Mouse (Mus musculus): ENCODE data around the gene Hkdc1. TPM values are rescaled to one million over a fixed set of nuclear protein-coding genes. Genes with fewer than 3 reads are reported as not detected.

Gene Hkdc1
- polyA plus RNA-seq, 1 experiment from 2014 or later = 0.47 TPM

DNA sequence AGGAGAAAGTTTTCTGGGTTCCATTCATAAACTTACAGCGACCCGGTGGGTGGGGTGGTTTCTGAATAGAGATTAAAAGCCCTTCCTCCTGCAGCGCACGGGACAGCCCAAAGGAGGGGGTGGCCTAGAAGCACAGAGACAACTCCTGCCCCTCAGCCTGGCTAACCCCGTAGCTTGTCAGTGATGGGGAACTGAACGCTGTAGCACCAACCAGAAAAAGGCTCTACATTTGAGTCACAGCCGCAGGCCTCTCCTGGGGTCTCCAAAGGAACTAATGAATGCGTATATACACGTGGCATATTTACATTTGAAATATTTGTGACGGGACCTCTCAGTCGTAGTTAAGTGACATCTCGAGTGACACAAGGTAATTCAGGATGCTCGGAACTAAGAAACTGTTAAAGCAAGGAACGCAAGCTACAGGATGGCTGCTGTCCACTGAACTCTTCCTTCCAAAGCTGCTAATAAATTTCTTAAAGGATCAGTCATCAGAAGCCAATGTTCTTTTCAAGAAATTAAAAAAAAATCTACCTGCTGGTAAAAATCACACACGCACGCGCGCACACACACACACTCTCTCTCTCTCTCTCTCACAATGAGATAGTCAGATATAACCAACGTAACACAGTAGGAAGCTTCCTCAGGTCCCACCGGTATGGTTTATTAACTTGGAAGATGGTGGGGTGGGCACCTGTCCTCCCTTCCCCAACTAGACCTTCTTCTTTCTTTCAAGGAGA, 87.4 kb downstream of the Hkdc1 start:
- no peak for ATAC-seq (ENCODE audit: low FRiP score, low read depth)
- H3K36me3 ChIP-seq = no peaks in the 10 kb centered on the region
- no peaks in the 10 kb centered on the region for H3K27me3 ChIP-seq (replicated peaks)
- H3K4me1 ChIP-seq = peaks cover 23% of the 10 kb centered on the region
- H3K4me2 ChIP-seq (replicated peaks) = no peak overlapping the region
- H3K27ac ChIP-seq = no peak overlapping the region
- no peak overlapping the region for H3K4me3 ChIP-seq
- no peaks in the 10 kb centered on the region for H3K9me3 ChIP-seq
- H3K9ac ChIP-seq = no peak overlapping the region
- 55% methylated on average over 20 of the region's 20 CpGs for WGBS

- Histone ChIP-seq H3K27ac (no peak overlapping the region), H3K36me3 (no peaks in the 10 kb centered on the region), H3K9ac (no peak overlapping the region), H3K27me3 (replicated peaks) (no peaks in the 10 kb centered on the region), H3K4me2 (replicated peaks) (no peak overlapping the region), H3K9me3 (no peaks in the 10 kb centered on the region), H3K4me3 (no peak overlapping the region), H3K4me1 (peaks cover 11% of the 10 kb centered on the region; the same call in 1 of the 2 replicates)
- 85% methylated on average over 14 of the region's 14 CpGs for WGBS
- no peak for ATAC-seq (ENCODE audit: low FRiP score, low read depth)
Measured at GRCm38 (mm10) chr10:62333269-62333668, 89.0 kb downstream of the Hkdc1 start.

Other genes with a start within 250 kb of the Hkdc1 start
- 14.4 and 15.5 TPM in 2 replicates for gene Tspan15, start 191.2 kb downstream of the Hkdc1 start, polyA plus RNA-seq (2016; fragmentation: Nextera tagmentation; extraction: Ambion mirVana)
- gene Tacr2, start 170.1 kb downstream of the Hkdc1 start, polyA plus RNA-seq (2016; fragmentation: Nextera tagmentation; extraction: Ambion mirVana) = not detected in 2 replicates
- 59.9 and 64.7 TPM in 2 replicates for gene Hk1, start 42.6 kb downstream of the Hkdc1 start, polyA plus RNA-seq (2016; fragmentation: Nextera tagmentation; extraction: Ambion mirVana)
- 0.81 and 1.5 TPM in 2 replicates for gene 4930507D05Rik, start 27.0 kb upstream of the Hkdc1 start, polyA plus RNA-seq (2016; fragmentation: Nextera tagmentation; extraction: Ambion mirVana)
- 25.0 and 27.0 TPM in 2 replicates for gene Supv3l1, start 27.2 kb upstream of the Hkdc1 start, polyA plus RNA-seq (2016; fragmentation: Nextera tagmentation; extraction: Ambion mirVana)
- gene Vps26a, start 64.3 kb upstream of the Hkdc1 start, polyA plus RNA-seq (2016; fragmentation: Nextera tagmentation; extraction: Ambion mirVana) = 77.1 and 81.8 TPM in 2 replicates
- gene Srgn, start 105.0 kb upstream of the Hkdc1 start, polyA plus RNA-seq (2016; fragmentation: Nextera tagmentation; extraction: Ambion mirVana) = 5.9 and 6.9 TPM in 2 replicates
- 72.8 and 73.8 TPM in 2 replicates for gene Kif1bp, start 156.0 kb upstream of the Hkdc1 start, polyA plus RNA-seq (2016; fragmentation: Nextera tagmentation; extraction: Ambion mirVana)
- 23.6 and 23.8 TPM in 2 replicates for gene Ddx21, start 179.8 kb upstream of the Hkdc1 start, polyA plus RNA-seq (2016; fragmentation: Nextera tagmentation; extraction: Ambion mirVana)
- 109 and 112 TPM in 2 replicates for gene Ddx50, start 228.7 kb upstream of the Hkdc1 start, polyA plus RNA-seq (2016; fragmentation: Nextera tagmentation; extraction: Ambion mirVana)